Mouse (Mus musculus): ENCODE data around the gene Bptf. TPM values are rescaled to one million over a fixed set of nuclear protein-coding genes. Genes with fewer than 3 reads are reported as not detected.
"Not testable (repeated sequence)": the region's sequence is repeated elsewhere in the genome, so short reads cannot be mapped to it uniquely, and the experiment has no call there.

The Bptf gene
- polyA plus RNA-seq, 1 experiment from 2014 or later, result 44.8 TPM

- peak; percentile 94 for ATAC-seq (ENCODE audit: low read depth)
- Histone ChIP-seq H3K9ac (replicated peaks; ENCODE audit: low read depth, low read length) (peak within 1 kb of the TSS; percentile 68), H3K4me1 (ENCODE audit: control insufficient read depth, insufficient read depth, low read length) (0 out of 2 replicates have a peak, but pooled peaks cover 6% of the 10 kb centered on the region), H3K36me3 (ENCODE audit: control insufficient read depth, insufficient read depth, low read length) (peaks cover 11% of the 10 kb centered on the region), H3K27me3 (ENCODE audit: control insufficient read depth, insufficient read depth, low read length) (no peaks in the 10 kb centered on the region), H3K4me2 (ENCODE audit: low read depth, low read length) (peak within 1 kb of the TSS; percentile 74), H3K4me3 (ENCODE audit: low read depth, low read length) (peak within 1 kb of the TSS; percentile 92), H3K9me3 (ENCODE audit: control insufficient read depth, low read length) (no peaks in the 10 kb centered on the region), H3K27ac (ENCODE audit: low read depth, low read length) (peak within 1 kb of the TSS; percentile 76)
- WGBS, result under 1% methylated on average over 59 of the region's 62 CpGs
Measured at GRCm38 (mm10) chr11:106999151-106999948, 132.6 kb downstream of the Bptf start, which contains the start of gene Kpna2. Gene Kpna2, minus strand, starts transcription at chr11:106999541.

- Histone ChIP-seq H3K4me2 (ENCODE audit: low read depth, low read length) (peak overlapping the region; percentile 74), H3K36me3 (ENCODE audit: control insufficient read depth, insufficient read depth, low read length) (peaks cover 15% of the 10 kb centered on the region), H3K4me3 (ENCODE audit: low read depth, low read length) (peak overlapping the region; percentile 92), H3K4me1 (ENCODE audit: control insufficient read depth, insufficient read depth, low read length) (0 out of 2 replicates have a peak, but pooled peaks cover 6% of the 10 kb centered on the region), H3K9me3 (ENCODE audit: control insufficient read depth, low read length) (no peaks in the 10 kb centered on the region), H3K27ac (ENCODE audit: low read depth, low read length) (peak overlapping the region; percentile 76), H3K27me3 (ENCODE audit: control insufficient read depth, insufficient read depth, low read length) (no peaks in the 10 kb centered on the region), H3K9ac (replicated peaks; ENCODE audit: low read depth, low read length) (peak overlapping the region; percentile 68)
- ATAC-seq (ENCODE audit: low read depth), result peak; percentile 36; the same call in 1 of the 2 replicates
- under 1% methylated on average over 26 of the region's 26 CpGs for WGBS
Measured at GRCm38 (mm10) chr11:106998651-106999150, 133.2 kb downstream of the Bptf start.

DNA sequence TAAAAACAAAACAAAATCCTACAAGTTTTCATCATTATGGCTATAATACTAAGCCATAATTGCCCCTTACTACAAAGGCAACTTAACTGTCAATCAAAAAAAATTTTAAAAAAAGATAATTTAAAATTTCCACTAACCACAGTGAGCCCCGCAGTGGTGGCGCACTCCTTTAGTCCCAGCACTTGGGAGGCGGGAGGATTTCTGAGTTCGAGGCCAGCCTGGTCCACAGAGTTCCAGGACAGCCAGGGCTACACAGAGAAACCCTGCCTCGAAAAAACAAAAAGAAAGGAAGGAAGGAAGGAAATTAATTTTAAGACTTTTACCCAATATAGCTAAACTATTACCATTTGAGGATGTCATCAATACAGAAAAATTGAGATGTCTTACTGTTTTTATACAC lies 134.0 kb downstream of the Bptf start:
- peak overlapping the region; percentile 68 for H3K9ac ChIP-seq (replicated peaks; ENCODE audit: low read depth, low read length)
- no peak overlapping the region for H3K27ac ChIP-seq (ENCODE audit: low read depth, low read length)
- H3K4me1 ChIP-seq (ENCODE audit: control insufficient read depth, insufficient read depth, low read length), result 0 out of 2 replicates have a peak, but pooled peaks cover 6% of the 10 kb centered on the region
- H3K36me3 ChIP-seq (ENCODE audit: control insufficient read depth, insufficient read depth, low read length), result peaks cover 15% of the 10 kb centered on the region
- H3K27me3 ChIP-seq (ENCODE audit: control insufficient read depth, insufficient read depth, low read length), result no peaks in the 10 kb centered on the region
- H3K9me3 ChIP-seq (ENCODE audit: control insufficient read depth, low read length), result no peaks in the 10 kb centered on the region
- H3K4me3 ChIP-seq (ENCODE audit: low read depth, low read length), result peak overlapping the region; percentile 92
- ATAC-seq (ENCODE audit: low read depth), result no peak
- peak overlapping the region; percentile 74 for H3K4me2 ChIP-seq (ENCODE audit: low read depth, low read length)
- 24% methylated on average over 5 of the region's 5 CpGs for WGBS

GRCm38 (mm10) chr11:106996492-106996891 lies 135.4 kb downstream of the Bptf start:
- not testable (repeated sequence) for H3K4me1 ChIP-seq (ENCODE audit: control insufficient read depth, insufficient read depth, low read length); H3K4me2 ChIP-seq (ENCODE audit: low read depth, low read length); H3K27ac ChIP-seq (ENCODE audit: low read depth, low read length); H3K27me3 ChIP-seq (ENCODE audit: control insufficient read depth, insufficient read depth, low read length); ATAC-seq (ENCODE audit: low read depth); H3K9ac ChIP-seq (replicated peaks; ENCODE audit: low read depth, low read length); H3K9me3 ChIP-seq (ENCODE audit: control insufficient read depth, low read length); H3K4me3 ChIP-seq (ENCODE audit: low read depth, low read length)
- peaks cover 16% of the 10 kb centered on the region for H3K36me3 ChIP-seq (ENCODE audit: control insufficient read depth, insufficient read depth, low read length)
- WGBS, result 95% methylated on average over 7 of the region's 7 CpGs

DNA sequence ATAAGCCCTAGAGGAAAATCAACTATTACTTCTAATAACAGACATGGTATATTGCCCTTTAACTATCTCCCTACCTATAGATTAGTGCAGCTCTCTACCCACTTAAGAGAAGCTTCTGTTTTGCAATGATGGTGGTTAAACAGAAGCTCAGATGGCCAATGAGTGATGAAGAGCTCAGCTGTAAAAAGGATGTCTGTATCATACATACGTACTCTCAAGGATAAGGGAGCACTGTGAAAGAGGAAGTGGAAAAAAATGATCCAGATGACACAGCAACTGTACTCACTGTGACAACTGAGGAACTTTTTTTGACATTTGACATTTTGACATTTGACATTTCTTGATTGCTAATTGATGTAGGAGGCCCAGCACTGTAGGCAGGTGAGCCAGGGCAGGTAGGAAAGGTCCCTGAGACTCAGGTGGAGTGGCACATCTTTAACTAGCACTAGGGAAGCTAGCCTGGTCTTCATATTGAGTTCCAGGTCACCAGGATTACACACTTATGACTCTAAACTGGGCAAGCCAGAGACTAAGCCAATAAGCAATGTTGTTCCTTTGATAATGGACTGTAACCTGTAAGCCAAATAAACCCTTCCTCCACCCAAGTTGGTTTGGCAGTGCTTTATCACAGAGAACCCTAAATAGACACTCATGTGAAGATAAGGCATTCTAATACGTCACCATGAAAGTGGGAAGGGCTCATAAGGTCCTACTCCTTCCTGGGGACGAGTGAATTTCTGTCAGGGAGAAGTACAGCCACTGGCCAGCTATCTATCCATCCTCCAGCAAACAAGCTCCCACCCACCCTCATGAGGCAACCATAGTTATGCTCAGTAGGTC lies 137.5 kb downstream of the Bptf start:
- ATAC-seq (ENCODE audit: low read depth), result no peak
- H3K4me2 ChIP-seq (ENCODE audit: low read depth, low read length), result no peak overlapping the region
- H3K4me3 ChIP-seq (ENCODE audit: low read depth, low read length), result no peak overlapping the region
- H3K27ac ChIP-seq (ENCODE audit: low read depth, low read length), result no peak overlapping the region
- H3K36me3 ChIP-seq (ENCODE audit: control insufficient read depth, insufficient read depth, low read length), result peaks cover 28% of the 10 kb centered on the region
- no peaks in the 10 kb centered on the region for H3K27me3 ChIP-seq (ENCODE audit: control insufficient read depth, insufficient read depth, low read length)
- 84% methylated on average over 3 of the region's 3 CpGs for WGBS
- 0 out of 2 replicates have a peak, but pooled peaks cover 6% of the 10 kb centered on the region for H3K4me1 ChIP-seq (ENCODE audit: control insufficient read depth, insufficient read depth, low read length)
- no peak overlapping the region for H3K9ac ChIP-seq (replicated peaks; ENCODE audit: low read depth, low read length)
- H3K9me3 ChIP-seq (ENCODE audit: control insufficient read depth, low read length), result no peaks in the 10 kb centered on the region

- no peaks in the 10 kb centered on the region for H3K4me1 ChIP-seq (ENCODE audit: control insufficient read depth, insufficient read depth, low read length)
- H3K9ac ChIP-seq (replicated peaks; ENCODE audit: low read depth, low read length), result no peak overlapping the region
- ATAC-seq (ENCODE audit: low read depth), result no peak
- no peaks in the 10 kb centered on the region for H3K27me3 ChIP-seq (ENCODE audit: control insufficient read depth, insufficient read depth, low read length)
- H3K36me3 ChIP-seq (ENCODE audit: control insufficient read depth, insufficient read depth, low read length), result peaks cover 19% of the 10 kb centered on the region
- no peaks in the 10 kb centered on the region for H3K9me3 ChIP-seq (ENCODE audit: control insufficient read depth, low read length)
- H3K4me3 ChIP-seq (ENCODE audit: low read depth, low read length), result no peak overlapping the region
- no peak overlapping the region for H3K27ac ChIP-seq (ENCODE audit: low read depth, low read length)
- 95% methylated on average over 2 of the region's 2 CpGs for WGBS
- no peak overlapping the region for H3K4me2 ChIP-seq (ENCODE audit: low read depth, low read length)
Measured at GRCm38 (mm10) chr11:106987384-106987783, 144.5 kb downstream of the Bptf start.

DNA sequence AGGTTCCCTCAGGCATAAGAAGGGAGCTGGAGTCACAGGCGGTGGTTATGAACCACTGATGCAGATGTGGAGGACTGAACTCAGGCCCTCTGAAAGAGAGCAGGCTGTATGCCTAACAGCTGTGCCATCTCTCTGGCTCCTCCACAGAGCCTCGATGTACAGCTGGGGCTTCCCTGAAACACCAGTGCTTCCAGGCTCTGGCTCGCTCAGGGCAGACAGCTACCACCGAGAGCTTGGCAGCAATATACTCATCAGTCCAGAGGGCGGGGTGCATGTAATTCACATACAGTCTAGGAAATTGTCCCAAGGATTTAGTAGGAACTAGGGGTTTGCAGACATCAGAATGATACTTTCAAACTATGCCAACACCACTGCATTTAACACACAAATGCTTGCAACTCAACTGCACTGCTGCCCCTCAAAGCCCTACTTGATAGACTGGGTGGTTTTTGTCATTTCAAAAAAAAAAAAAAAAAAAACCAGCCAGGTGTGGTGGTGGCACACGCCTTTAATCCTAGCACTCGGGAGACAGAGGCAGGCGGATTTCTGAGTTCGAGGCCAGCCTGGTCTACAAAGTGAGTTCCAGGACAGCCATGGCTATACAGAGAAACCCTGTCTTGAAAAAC lies 145.8 kb downstream of the Bptf start:
- not testable (repeated sequence) for H3K9ac ChIP-seq (replicated peaks; ENCODE audit: low read depth, low read length); H3K9me3 ChIP-seq (ENCODE audit: control insufficient read depth, low read length); ATAC-seq (ENCODE audit: low read depth); H3K27ac ChIP-seq (ENCODE audit: low read depth, low read length); H3K4me1 ChIP-seq (ENCODE audit: control insufficient read depth, insufficient read depth, low read length); H3K27me3 ChIP-seq (ENCODE audit: control insufficient read depth, insufficient read depth, low read length); H3K4me2 ChIP-seq (ENCODE audit: low read depth, low read length); H3K4me3 ChIP-seq (ENCODE audit: low read depth, low read length)
- 81% methylated on average over 8 of the region's 9 CpGs for WGBS
- peaks cover 15% of the 10 kb centered on the region for H3K36me3 ChIP-seq (ENCODE audit: control insufficient read depth, insufficient read depth, low read length)

Measured in neural tube, embryonic 14.5 days (tissue).